Mouse (Mus musculus) heart, postnatal 0 days (tissue): ENCODE measurements around the gene Casq1. TPM values are rescaled to one million over a fixed set of nuclear protein-coding genes. Genes with fewer than 3 reads are reported as not detected.

Experiments used
- ATAC-seq: fragments of 200-750 bp; cut with Nextera tagmentation; 2 replicates; pipeline ENCODE4 v1.8.0; 2017; ENCODE audit warnings: low read depth, moderate number of reproducible peaks, moderate library complexity; ENCODE audit not compliant: insufficient read depth
- DNase-seq: peaks from one replicate; pipeline ENCODE4 v3.0.0-alpha.2; 2016; ENCODE audit warnings: low spot score
- H3K27ac ChIP-seq: fragments of 300-500 bp; sonication (generic); 2 replicates; pipeline ENCODE4 v1.5.1; 2014; ENCODE audit warnings: low read depth, mild to moderate bottlenecking
- H3K27me3 ChIP-seq: fragments of 300-500 bp; sonication (generic); 2 replicates; pipeline ENCODE4 v1.6.1; 2014; ENCODE audit warnings: low read length, mixed read lengths; ENCODE audit not compliant: control insufficient read depth, insufficient read depth
- H3K36me3 ChIP-seq: fragments of 300-500 bp; sonication (generic); replicated peaks from 2 replicates; pipeline ENCODE4 v1.6.1; 2014; ENCODE audit warnings: low read length, mixed read lengths; ENCODE audit not compliant: control insufficient read depth, insufficient read depth
- H3K4me1 ChIP-seq: fragments of 300-500 bp; sonication (generic); 2 replicates; pipeline ENCODE4 v1.6.1; 2014; ENCODE audit warnings: antibody characterized with exemption; ENCODE audit not compliant: control insufficient read depth, insufficient read depth
- H3K4me2 ChIP-seq: fragments of 300-500 bp; sonication (generic); 2 replicates; pipeline ENCODE4 v1.6.1; 2014; ENCODE audit warnings: low read depth, mild to moderate bottlenecking, low read length, moderate library complexity
- H3K4me3 ChIP-seq: fragments of 300-500 bp; sonication (generic); 2 replicates; pipeline ENCODE4 v1.5.1; 2014; ENCODE audit warnings: low read depth, low read length
- H3K9ac ChIP-seq: fragments of 300-500 bp; sonication (generic); replicated peaks from 2 replicates; pipeline ENCODE4 v1.6.1; 2014; ENCODE audit warnings: low read depth, low read length, mixed read lengths
- H3K9me3 ChIP-seq: fragments of 300-500 bp; sonication (generic); replicated peaks from 2 replicates; pipeline ENCODE4 v1.6.1; 2016; ENCODE audit warnings: low read length; ENCODE audit not compliant: control insufficient read depth
- CTCF ChIP-seq: IDR thresholded peaks from 2 replicates; pipeline ENCODE4 v1.5.1; 2016; ENCODE audit warnings: antibody characterized with exemption, control low read depth, low read depth
- EP300 ChIP-seq: IDR thresholded peaks from 2 replicates; pipeline ENCODE4 v1.6.1; 2016; ENCODE audit warnings: antibody characterized with exemption, low read depth
- WGBS: fragments of 180-500 bp; shearing (Covaris S2); extraction: QIAGEN DNeasy Blood & Tissue Kit; methylation state at CpG from one replicate; pipeline ENCODE4 v1.1.7; 2014; 5-methylcytosine and 5-hydroxymethylcytosine counted together
- polyA plus RNA-seq: library from polyadenylated mRNA; unstranded; fragments of >200 nt; fragmentation: Nextera tagmentation; extraction: Ambion mirVana; gene quantifications from 2 replicates; pipeline ENCODE4 v1.2.1, GENCODE M21; 2015
- total RNA-seq: library from RNA; depleted of rRNA; stranded (reverse); fragments of >200 nt; gene quantifications from 2 replicates; pipeline ENCODE4 v1.2.3, GENCODE M21; 2014; ENCODE audit warnings: low replicate concordance

The Casq1 gene
- total and polyA plus RNA-seq, 2 experiments from 2014 or later, result 61.2 to 65.0 TPM

- WGBS, result 57% methylated on average over 4 of the region's 4 CpGs
- Histone ChIP-seq H3K27ac (peak overlapping the region; percentile 52), H3K4me1 (peaks cover 35% of the 10 kb centered on the region), H3K9ac (no peak overlapping the region), H3K4me3 (no peak overlapping the region), H3K27me3 (no peaks in the 10 kb centered on the region), H3K4me2 (no peak overlapping the region), H3K9me3 (no peaks in the 10 kb centered on the region), H3K36me3 (no peaks in the 10 kb centered on the region)
- no peak for DNase-seq
- no peak for TF ChIP-seq CTCF
- TF ChIP-seq EP300, result no peak
- no peak for ATAC-seq
These were observed 5.9 kb downstream of the Casq1 start for GRCm38 (mm10) chr1:172213771-172214170.

- TF ChIP-seq CTCF (no peak), EP300 (no peak)
- no peak overlapping the region for H3K9ac ChIP-seq
- no peak overlapping the region for H3K4me3 ChIP-seq
- WGBS, result 42% methylated on average over 5 of the region's 5 CpGs
- peaks cover 27% of the 10 kb centered on the region for H3K4me1 ChIP-seq
- no peaks in the 10 kb centered on the region for H3K36me3 ChIP-seq
- H3K27me3 ChIP-seq, result no peaks in the 10 kb centered on the region
- H3K27ac ChIP-seq, result peak overlapping the region; percentile 52; the same call in 1 of the 2 replicates
- no peak overlapping the region for H3K4me2 ChIP-seq
- ATAC-seq, result no peak
- DNase-seq, result no peak
- no peaks in the 10 kb centered on the region for H3K9me3 ChIP-seq
These were observed 6.9 kb downstream of the Casq1 start for GRCm38 (mm10) chr1:172212776-172213175.

GRCm38 (mm10) chr1:172207111-172207584 lies 12.5 kb downstream of the Casq1 start:
- no peaks in the 10 kb centered on the region for H3K9me3 ChIP-seq
- ATAC-seq (peak; percentile 22; the same call in 1 of the 2 replicates), DNase-seq (no peak)
- TF ChIP-seq CTCF, result no peak
- TF ChIP-seq EP300, result no peak
- peak overlapping the region; percentile 88 for H3K9ac ChIP-seq
- peak overlapping the region; percentile 85; the same call in 1 of the 2 replicates for H3K4me3 ChIP-seq
- 0 out of 2 replicates have a peak, but pooled peaks cover 8% of the 10 kb centered on the region for H3K36me3 ChIP-seq
- H3K27me3 ChIP-seq, result no peaks in the 10 kb centered on the region
- H3K4me1 ChIP-seq, result peaks cover 41% of the 10 kb centered on the region
- WGBS, result 9% methylated on average over 7 of the region's 7 CpGs
- H3K4me2 ChIP-seq, result peak overlapping the region; percentile 81
- peak overlapping the region; percentile 95 for H3K27ac ChIP-seq

GRCm38 (mm10) chr1:172206141-172206917 lies 13.3 kb downstream of the Casq1 start, which contains the start of gene Pea15a:
Pea15a (minus strand) TSS chr1:172206804.
- Histone ChIP-seq H3K27ac (peak within 1 kb of the TSS; percentile 95), H3K9ac (peak within 1 kb of the TSS; percentile 88), H3K36me3 (0 out of 2 replicates have a peak, but pooled peaks cover 8% of the 10 kb centered on the region), H3K4me3 (peak within 1 kb of the TSS; percentile 85), H3K27me3 (no peaks in the 10 kb centered on the region), H3K4me1 (peaks cover 49% of the 10 kb centered on the region), H3K9me3 (no peaks in the 10 kb centered on the region), H3K4me2 (peak within 1 kb of the TSS; percentile 81)
- DNase-seq (peak; percentile 85), ATAC-seq (peak; percentile 83)
- WGBS, result under 1% methylated on average over 38 of the region's 40 CpGs
- TF ChIP-seq CTCF (no peak), EP300 (no peak)

GRCm38 (mm10) chr1:172205741-172206087 lies 14.0 kb downstream of the Casq1 start:
- DNase-seq (no peak), ATAC-seq (no peak)
- peak overlapping the region; percentile 81 for H3K4me2 ChIP-seq
- peak overlapping the region; percentile 95 for H3K27ac ChIP-seq
- TF ChIP-seq EP300 (no peak), CTCF (no peak)
- 3% methylated on average over 3 of the region's 3 CpGs for WGBS
- H3K4me1 ChIP-seq, result peaks cover 55% of the 10 kb centered on the region
- H3K27me3 ChIP-seq, result no peaks in the 10 kb centered on the region
- H3K36me3 ChIP-seq, result 0 out of 2 replicates have a peak, but pooled peaks cover 8% of the 10 kb centered on the region
- peak overlapping the region; percentile 85 for H3K4me3 ChIP-seq
- H3K9me3 ChIP-seq, result no peaks in the 10 kb centered on the region
- peak overlapping the region; percentile 88 for H3K9ac ChIP-seq
